In genomic region chr2:49734013-49734780, GRCm38 (mm10) we compare ENCODE assay signal across 8 mouse cellular contexts. TPM values are rescaled to one million over a fixed set of nuclear protein-coding genes. Genes with fewer than 3 reads are reported as not detected.
DNase-seq lines count a peak whose midpoint lies in the region; ATAC-seq and TF ChIP-seq lines count a peak whose summit lies in the region.

No protein-coding gene starts in this region.

- peaks cover 47% of the 10 kb centered on the region for H3K36me3 ChIP-seq in forebrain, postnatal 0 days (ENCODE audit: insufficient read depth)
- H3K36me3 ChIP-seq in hindbrain, embryonic 13.5 days: peaks cover 80% of the 10 kb centered on the region

- H3K9ac ChIP-seq in forebrain, postnatal 0 days: no peak overlapping the region
- no peak overlapping the region for H3K9ac ChIP-seq in hindbrain, embryonic 13.5 days

- peak; percentile 57 to 90 for DNase-seq in adrenal gland, adult (ENCODE audit: inconsistent age in 2 of 2, low spot score in 1 of 2)
- no peak for DNase-seq in adrenal gland, postnatal 4 days (ENCODE audit: low spot score in 2 of 2)
- DNase-seq in cerebellum, adult 8-10 months: peak; percentile 79
- peak; percentile 92 for DNase-seq in forebrain, postnatal 0 days
- peak; percentile 73 to 84 for DNase-seq in left cerebral cortex, adult 18-20 months (ENCODE audit: low spot score in 2 of 2)
- DNase-seq in right cerebral cortex, postnatal 4 days: peak; percentile 76

- H3K9me3 ChIP-seq in forebrain, postnatal 0 days (ENCODE audit: low read length): no peaks in the 10 kb centered on the region
- H3K9me3 ChIP-seq in hindbrain, embryonic 13.5 days: no peaks in the 10 kb centered on the region

- 47% methylated on average over 7 of the region's 7 CpGs for WGBS in forebrain, postnatal 0 days
- 56% methylated on average over 7 of the region's 7 CpGs for WGBS in hindbrain, embryonic 13.5 days

- no peak overlapping the region for H3K27ac ChIP-seq in forebrain, postnatal 0 days (ENCODE audit: low read depth, low read length)
- peak overlapping the region; percentile 60 for H3K27ac ChIP-seq in hindbrain, embryonic 13.5 days

- peak; percentile 80 for ATAC-seq in forebrain, postnatal 0 days
- peak; percentile 61; the same call in 1 of the 2 replicates for ATAC-seq in hindbrain, embryonic 13.5 days (ENCODE audit: low FRiP score)
- peak; percentile 67 for ATAC-seq in megakaryocyte progenitor cell, adult 5-6 weeks (replicated peaks; ENCODE audit: poor library complexity)

- no peak overlapping the region for H3K4me2 ChIP-seq in forebrain, postnatal 0 days (ENCODE audit: low read depth)
- no peak overlapping the region for H3K4me2 ChIP-seq in hindbrain, embryonic 13.5 days

- no peaks in the 10 kb centered on the region for H3K4me1 ChIP-seq in forebrain, postnatal 0 days (ENCODE audit: insufficient read depth)
- H3K4me1 ChIP-seq in hindbrain, embryonic 13.5 days (replicated peaks): 0 out of 2 replicates have a peak, but pooled peaks cover 4% of the 10 kb centered on the region

- no peak overlapping the region for H3K4me3 ChIP-seq in forebrain, postnatal 0 days (ENCODE audit: low read depth, low read length)
- H3K4me3 ChIP-seq in hindbrain, embryonic 13.5 days: no peak overlapping the region

- peak; percentile 93 for TF ChIP-seq CTCF in forebrain, postnatal 0 days (IDR thresholded peaks at IDR 0.05; ENCODE audit: low read depth)

- H3K27me3 ChIP-seq in forebrain, postnatal 0 days (ENCODE audit: insufficient read depth, low read length): no peaks in the 10 kb centered on the region
- no peaks in the 10 kb centered on the region for H3K27me3 ChIP-seq in hindbrain, embryonic 13.5 days

RNA-seq across cellular contexts. Expression of gene Lypd6b, which starts 53.3 kb away (rescaled TPM):
- 1 to 10 TPM in 1 of 2 experiments, under 1 TPM in 1; 0.23 to 1.6 TPM for total RNA-seq in adrenal gland, postnatal 4 days (2021)
- total RNA-seq in forebrain, postnatal 0 days (2014; rRNA removed): 18.6 and 23.3 TPM in 2 replicates
- 18.0 and 22.2 TPM in 2 replicates for polyA plus RNA-seq in forebrain, postnatal 0 days (2015; fragmentation: Nextera tagmentation; extraction: Ambion mirVana)
- polyA plus RNA-seq in hindbrain, embryonic 13.5 days (2015; fragmentation: Nextera tagmentation; extraction: Ambion mirVana): 4.4 and 5.0 TPM in 2 replicates
- total RNA-seq in left cerebral cortex, adult 18-20 months (2021): 1 to 10 TPM; 7.3 to 7.9 TPM
- 0.27 TPM in 1 of 2 replicates, not detected in the other for total RNA-seq in megakaryocyte progenitor cell, adult 5-6 weeks (2015)
- 0.12 TPM in 1 of 2 replicates, not detected in the other for total RNA-seq in megakaryocyte progenitor cell, adult 5-6 weeks (2017)

Comparison
In these comparisons a context has a peak if more than half of its experiments do, and no peak if none do; other contexts are left out.
1. DNase-seq: peak in adrenal gland, adult (2 of 2), cerebellum, adult 8-10 months (single experiment), forebrain, postnatal 0 days (single experiment), left cerebral cortex, adult 18-20 months (2 of 2) and right cerebral cortex, postnatal 4 days (single experiment); none in adrenal gland, postnatal 4 days (0 of 2).
2. Peak in every context shown above with its lines, with median percentiles within 50 percentile points of each other: ATAC-seq.